Mouse (Mus musculus) neural tube, embryonic 13.5 days (tissue): Measurements from ENCODE around the gene Nudt9. TPM values are rescaled to one million over a fixed set of nuclear protein-coding genes. Genes with fewer than 3 reads are reported as not detected.

Experiments
- ATAC-seq: fragments of 200-750 bp; cut with Nextera tagmentation; 2 replicates; pipeline ENCODE4 v1.8.0; 2017; ENCODE audit warnings: low read depth, mild to moderate bottlenecking, moderate TSS enrichment, moderate library complexity
- H3K27ac ChIP-seq: fragments of 300-500 bp; sonication (generic); replicated peaks from 2 replicates; pipeline ENCODE4 v1.5.1; 2015; ENCODE audit warnings: moderate library complexity, mild to moderate bottlenecking, inconsistent platforms
- H3K27me3 ChIP-seq: fragments of 300-500 bp; sonication (generic); 2 replicates; pipeline ENCODE4 v1.6.1; 2015; ENCODE audit warnings: mild to moderate bottlenecking, inconsistent platforms
- H3K36me3 ChIP-seq: fragments of 300-500 bp; sonication (generic); 2 replicates; pipeline ENCODE4 v1.6.1; 2015; ENCODE audit warnings: mild to moderate bottlenecking, inconsistent platforms
- H3K4me1 ChIP-seq: fragments of 300-500 bp; sonication (generic); replicated peaks from 2 replicates; pipeline ENCODE4 v1.6.1; 2015; ENCODE audit warnings: inconsistent platforms
- H3K4me2 ChIP-seq: fragments of 300-500 bp; sonication (generic); 2 replicates; pipeline ENCODE4 v1.6.1; 2015; ENCODE audit warnings: inconsistent platforms, mild to moderate bottlenecking, moderate library complexity
- H3K4me3 ChIP-seq: fragments of 300-500 bp; sonication (generic); 2 replicates; pipeline ENCODE4 v1.5.1; 2015; ENCODE audit warnings: mild to moderate bottlenecking, inconsistent platforms
- H3K9ac ChIP-seq: fragments of 300-500 bp; sonication (generic); 2 replicates; pipeline ENCODE4 v1.6.1; 2015; ENCODE audit warnings: moderate library complexity, mild to moderate bottlenecking, inconsistent platforms
- H3K9me3 ChIP-seq: fragments of 300-500 bp; sonication (generic); 2 replicates; pipeline ENCODE4 v1.6.1; 2016; ENCODE audit warnings: inconsistent platforms
- whole genome bisulfite sequencing: fragments of 180-500 bp; shearing (Covaris S2); methylation state at CpG from one replicate; pipeline ENCODE4 v1.1.7; 2015; 5-methylcytosine and 5-hydroxymethylcytosine counted together
- polyA plus RNA-seq: library from polyadenylated mRNA; unstranded; fragments of >200 nt; fragmentation: Nextera tagmentation; extraction: Ambion mirVana; gene quantifications from 2 replicates; pipeline ENCODE4 v1.2.1, GENCODE M21; 2015

Nudt9 gene
- polyA plus RNA-seq, 1 experiment from 2014 or later, result 76.2 TPM

GRCm38 (mm10) chr5:104042906-104043305, 3.2 kb upstream of the Nudt9 start:
- no peak for ATAC-seq
- no peak overlapping the region for H3K9ac ChIP-seq
- H3K27me3 ChIP-seq, result no peaks in the 10 kb centered on the region
- WGBS, result 90% methylated on average over 2 of the region's 2 CpGs
- no peak overlapping the region for H3K4me3 ChIP-seq
- no peaks in the 10 kb centered on the region for H3K9me3 ChIP-seq
- no peaks in the 10 kb centered on the region for H3K36me3 ChIP-seq
- H3K27ac ChIP-seq, result no peak overlapping the region
- no peak overlapping the region for H3K4me2 ChIP-seq
- H3K4me1 ChIP-seq, result peaks cover 14% of the 10 kb centered on the region

GRCm38 (mm10) chr5:104043704-104044103, 2.4 kb upstream of the Nudt9 start:
- no peak overlapping the region for H3K4me2 ChIP-seq
- H3K9ac ChIP-seq, result no peak overlapping the region
- no peaks in the 10 kb centered on the region for H3K36me3 ChIP-seq
- no peak for ATAC-seq
- WGBS, result 71% methylated on average over 2 of the region's 2 CpGs
- no peak overlapping the region for H3K4me3 ChIP-seq
- no peaks in the 10 kb centered on the region for H3K9me3 ChIP-seq
- peaks cover 20% of the 10 kb centered on the region for H3K4me1 ChIP-seq
- H3K27ac ChIP-seq, result no peak overlapping the region
- no peaks in the 10 kb centered on the region for H3K27me3 ChIP-seq

- H3K4me1 ChIP-seq, result peaks cover 20% of the 10 kb centered on the region
- 5% methylated on average over 19 of the region's 19 CpGs for WGBS
- H3K4me3 ChIP-seq, result peak overlapping the region; percentile 82
- no peak for ATAC-seq
- peak overlapping the region; percentile 68 for H3K4me2 ChIP-seq
- H3K36me3 ChIP-seq, result peaks cover 21% of the 10 kb centered on the region
- peak overlapping the region; percentile 84 for H3K27ac ChIP-seq
- no peaks in the 10 kb centered on the region for H3K27me3 ChIP-seq
- H3K9me3 ChIP-seq, result no peaks in the 10 kb centered on the region
- peak overlapping the region; percentile 90 for H3K9ac ChIP-seq
Measured at GRCm38 (mm10) chr5:104047200-104048105, 1.3 kb downstream of the Nudt9 start.

- Histone ChIP-seq H3K27me3 (no peaks in the 10 kb centered on the region), H3K27ac (no peak overlapping the region; the same call in 1 of the 2 replicates), H3K9ac (no peak overlapping the region), H3K9me3 (no peaks in the 10 kb centered on the region), H3K4me2 (peak overlapping the region; percentile 68), H3K4me3 (peak overlapping the region; percentile 82), H3K4me1 (peaks cover 20% of the 10 kb centered on the region), H3K36me3 (peaks cover 22% of the 10 kb centered on the region)
- WGBS, result 44% methylated on average over 4 of the region's 4 CpGs
- no peak for ATAC-seq
Measured at GRCm38 (mm10) chr5:104048139-104048538, 2.0 kb downstream of the Nudt9 start.

- ATAC-seq, result no peak
- H3K9ac ChIP-seq, result no peak overlapping the region
- H3K4me1 ChIP-seq, result peaks cover 5% of the 10 kb centered on the region
- WGBS, result 69% methylated on average over 8 of the region's 8 CpGs
- no peak overlapping the region for H3K4me2 ChIP-seq
- H3K27me3 ChIP-seq, result no peaks in the 10 kb centered on the region
- H3K9me3 ChIP-seq, result no peaks in the 10 kb centered on the region
- no peak overlapping the region for H3K27ac ChIP-seq
- H3K36me3 ChIP-seq, result peaks cover 38% of the 10 kb centered on the region
- H3K4me3 ChIP-seq, result no peak overlapping the region
Measured at GRCm38 (mm10) chr5:104052956-104053355, 6.8 kb downstream of the Nudt9 start.

GRCm38 (mm10) chr5:104054938-104055337, 8.8 kb downstream of the Nudt9 start:
- Histone ChIP-seq H3K9ac (no peak overlapping the region), H3K4me2 (no peak overlapping the region), H3K27me3 (no peaks in the 10 kb centered on the region), H3K36me3 (peaks cover 44% of the 10 kb centered on the region), H3K4me1 (peaks cover 12% of the 10 kb centered on the region; the same call in 1 of the 2 replicates), H3K27ac (no peak overlapping the region), H3K9me3 (no peaks in the 10 kb centered on the region), H3K4me3 (no peak overlapping the region)
- ATAC-seq, result no peak
- WGBS, result 95% methylated on average over 4 of the region's 4 CpGs

- ATAC-seq, result no peak
- Histone ChIP-seq H3K9ac (no peak overlapping the region), H3K27ac (no peak overlapping the region), H3K4me2 (no peak overlapping the region), H3K4me3 (no peak overlapping the region), H3K36me3 (peaks cover 48% of the 10 kb centered on the region), H3K4me1 (peaks cover 15% of the 10 kb centered on the region; the same call in 1 of the 2 replicates), H3K27me3 (no peaks in the 10 kb centered on the region), H3K9me3 (no peaks in the 10 kb centered on the region)
- 91% methylated on average over 4 of the region's 4 CpGs for WGBS
Measured at GRCm38 (mm10) chr5:104055816-104056215, 9.7 kb downstream of the Nudt9 start.

GRCm38 (mm10) chr5:104056295-104056694, 10.2 kb downstream of the Nudt9 start:
- Histone ChIP-seq H3K4me1 (peaks cover 15% of the 10 kb centered on the region; the same call in 1 of the 2 replicates), H3K27ac (no peak overlapping the region), H3K4me3 (no peak overlapping the region), H3K36me3 (peaks cover 48% of the 10 kb centered on the region), H3K9me3 (no peaks in the 10 kb centered on the region), H3K27me3 (no peaks in the 10 kb centered on the region), H3K4me2 (no peak overlapping the region), H3K9ac (no peak overlapping the region)
- ATAC-seq, result no peak
- 86% methylated on average over 7 of the region's 7 CpGs for WGBS

- H3K9me3 ChIP-seq, result no peaks in the 10 kb centered on the region
- WGBS, result 68% methylated on average over 15 of the region's 15 CpGs
- H3K27ac ChIP-seq, result no peak overlapping the region
- no peak for ATAC-seq
- H3K4me3 ChIP-seq, result no peak overlapping the region
- peaks cover 52% of the 10 kb centered on the region for H3K36me3 ChIP-seq
- no peaks in the 10 kb centered on the region for H3K27me3 ChIP-seq
- no peak overlapping the region for H3K9ac ChIP-seq
- no peak overlapping the region for H3K4me2 ChIP-seq
- H3K4me1 ChIP-seq, result peaks cover 15% of the 10 kb centered on the region; the same call in 1 of the 2 replicates
Measured at GRCm38 (mm10) chr5:104058021-104058420, 11.9 kb downstream of the Nudt9 start.

- peaks cover 15% of the 10 kb centered on the region; the same call in 1 of the 2 replicates for H3K4me1 ChIP-seq
- H3K27me3 ChIP-seq, result no peaks in the 10 kb centered on the region
- peak overlapping the region; percentile 15; the same call in 1 of the 2 replicates for H3K27ac ChIP-seq
- H3K4me2 ChIP-seq, result no peak overlapping the region
- 55% methylated on average over 9 of the region's 9 CpGs for WGBS
- H3K4me3 ChIP-seq, result no peak overlapping the region
- peak overlapping the region; percentile 34 for H3K9ac ChIP-seq
- H3K36me3 ChIP-seq, result peaks cover 61% of the 10 kb centered on the region
- no peaks in the 10 kb centered on the region for H3K9me3 ChIP-seq
- peak; percentile 62; the same call in 1 of the 2 replicates for ATAC-seq
Measured at GRCm38 (mm10) chr5:104059628-104060027, 13.5 kb downstream of the Nudt9 start.

GRCm38 (mm10) chr5:104060429-104060828, 14.3 kb downstream of the Nudt9 start:
- H3K36me3 ChIP-seq, result peaks cover 62% of the 10 kb centered on the region

GRCm38 (mm10) chr5:104061936-104062772, 16.0 kb downstream of the Nudt9 start:
- 88% methylated on average over 13 of the region's 13 CpGs for WGBS
- no peak for ATAC-seq
- Histone ChIP-seq H3K4me1 (peaks cover 15% of the 10 kb centered on the region; the same call in 1 of the 2 replicates), H3K36me3 (peaks cover 54% of the 10 kb centered on the region), H3K9ac (no peak overlapping the region), H3K9me3 (no peaks in the 10 kb centered on the region), H3K27me3 (no peaks in the 10 kb centered on the region), H3K4me2 (no peak overlapping the region), H3K27ac (no peak overlapping the region), H3K4me3 (no peak overlapping the region)

More at GRCm38 (mm10) chr5:104060429-104060828, 14.3 kb downstream of the Nudt9 start:
- no peak overlapping the region for H3K4me3 ChIP-seq
- H3K4me2 ChIP-seq, result no peak overlapping the region
- H3K4me1 ChIP-seq, result peaks cover 15% of the 10 kb centered on the region; the same call in 1 of the 2 replicates
- no peak for ATAC-seq
- WGBS, result 80% methylated on average over 5 of the region's 5 CpGs
- H3K27me3 ChIP-seq, result no peaks in the 10 kb centered on the region
- H3K9ac ChIP-seq, result no peak overlapping the region
- peak overlapping the region; percentile 13; the same call in 1 of the 2 replicates for H3K27ac ChIP-seq
- H3K9me3 ChIP-seq, result no peaks in the 10 kb centered on the region
